Mouse (Mus musculus): ENCODE data around the gene Chrd. TPM values are rescaled to one million over a fixed set of nuclear protein-coding genes. Genes with fewer than 3 reads are reported as not detected.

Gene Chrd
- polyA plus RNA-seq, 1 experiment from 2014 or later = 4.5 TPM

DNA sequence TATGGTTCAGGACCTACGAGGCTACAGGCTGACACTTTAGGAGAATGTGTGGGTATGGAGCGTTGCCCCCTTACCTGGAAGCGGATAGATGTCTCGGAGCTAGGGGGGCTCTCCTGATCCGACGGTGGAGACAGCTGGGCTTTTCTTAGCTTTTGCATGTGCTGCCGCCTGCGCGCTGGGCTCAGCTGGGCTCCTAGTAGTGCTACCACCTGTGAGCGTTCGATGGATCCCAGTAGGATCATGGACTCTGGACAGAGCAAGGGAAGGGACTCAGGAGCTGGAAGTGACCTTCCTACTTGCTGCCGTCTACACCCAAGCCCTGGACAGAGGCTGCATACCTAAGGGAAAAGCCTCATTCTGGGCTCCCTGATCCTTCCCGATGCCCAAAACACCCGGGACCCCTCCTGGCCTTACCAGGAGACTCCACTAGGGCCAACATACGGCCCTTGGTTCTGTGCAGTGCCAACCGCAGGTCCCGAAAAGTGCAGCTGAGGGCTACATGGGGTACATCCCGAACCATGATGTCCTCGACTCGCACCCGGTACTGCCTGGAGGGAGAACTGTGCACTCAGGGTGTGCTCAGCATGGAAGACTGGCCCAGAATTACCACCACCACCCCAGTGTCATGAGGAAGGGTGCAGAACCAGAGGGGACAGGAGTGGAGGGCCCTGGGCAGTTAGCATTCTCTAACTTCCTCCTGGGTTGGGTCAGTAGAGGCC lies 24.5 kb upstream of the Chrd start:
- no peak for ATAC-seq (ENCODE audit: insufficient number of reproducible peaks, insufficient read depth, low FRiP score, low read depth)
- WGBS = 93% methylated on average over 21 of the region's 21 CpGs
- H3K36me3 ChIP-seq (ENCODE audit: control insufficient read depth, insufficient read depth, low read length) = peaks cover 7% of the 10 kb centered on the region; the same call in 1 of the 2 replicates

DNA sequence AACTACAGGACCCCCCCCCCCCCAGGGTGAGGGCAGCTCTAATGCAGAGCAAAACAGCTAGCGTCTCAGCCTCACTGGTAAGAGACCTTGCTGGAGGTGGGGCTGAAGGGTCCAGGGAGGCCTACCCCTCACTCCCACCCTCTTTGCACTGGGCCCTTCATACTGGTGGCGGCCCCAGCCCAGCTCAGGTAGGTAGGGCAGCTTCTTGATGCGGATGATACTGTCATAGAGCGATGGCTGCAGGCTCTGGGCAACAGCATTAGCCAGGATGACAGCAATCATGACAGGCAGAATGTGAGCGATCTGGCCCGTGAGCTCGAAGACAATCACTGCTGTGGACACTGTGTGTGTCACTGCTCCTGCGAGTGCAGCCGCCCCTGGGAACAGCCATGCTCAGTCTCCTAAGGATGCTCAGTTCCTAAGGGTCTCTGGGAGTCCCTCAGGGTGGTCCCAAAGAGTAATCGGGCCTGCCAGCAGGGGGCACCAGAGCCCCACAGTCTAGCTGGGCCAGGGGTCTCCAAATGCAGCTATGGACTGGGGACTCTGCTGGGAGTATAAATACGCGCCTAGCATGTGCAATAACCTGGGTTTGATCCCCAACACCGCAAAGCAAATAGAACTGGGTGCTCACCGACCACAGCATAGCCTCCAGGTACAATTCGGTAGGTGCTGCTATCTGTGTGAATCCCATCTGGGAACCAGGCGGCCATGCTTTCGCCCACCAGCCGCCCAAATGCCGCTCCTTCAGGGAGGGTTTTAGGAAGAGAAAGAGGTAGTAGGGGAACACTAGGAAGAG lies 23.8 kb upstream of the Chrd start:
- peaks cover 5% of the 10 kb centered on the region; the same call in 1 of the 2 replicates for H3K4me1 ChIP-seq (ENCODE audit: control insufficient read depth, insufficient read depth, low read length)
- no peak overlapping the region for H3K4me3 ChIP-seq (ENCODE audit: low read depth, low read length)
- H3K27me3 ChIP-seq (ENCODE audit: control insufficient read depth, insufficient read depth, low read length) = no peaks in the 10 kb centered on the region
- WGBS = 77% methylated on average over 18 of the region's 19 CpGs
- peaks cover 3% of the 10 kb centered on the region; the same call in 1 of the 2 replicates for H3K36me3 ChIP-seq (ENCODE audit: control insufficient read depth, insufficient read depth, low read length)
- H3K4me2 ChIP-seq (replicated peaks; ENCODE audit: low read depth, low read length) = no peak overlapping the region
- H3K9ac ChIP-seq (replicated peaks; ENCODE audit: low read depth, low read length) = no peak overlapping the region
- ATAC-seq (ENCODE audit: insufficient number of reproducible peaks, insufficient read depth, low FRiP score, low read depth) = no peak
- no peaks in the 10 kb centered on the region for H3K9me3 ChIP-seq (ENCODE audit: control insufficient read depth, low read depth, low read length)
- no peak overlapping the region for H3K27ac ChIP-seq (ENCODE audit: low read length)

More for the DNA sequence above, 24.5 kb upstream of the Chrd start:
- Histone ChIP-seq H3K27ac (ENCODE audit: low read length) (no peak overlapping the region), H3K4me1 (ENCODE audit: control insufficient read depth, insufficient read depth, low read length) (no peaks in the 10 kb centered on the region), H3K4me2 (replicated peaks; ENCODE audit: low read depth, low read length) (no peak overlapping the region), H3K9ac (replicated peaks; ENCODE audit: low read depth, low read length) (no peak overlapping the region), H3K4me3 (ENCODE audit: low read depth, low read length) (no peak overlapping the region), H3K9me3 (ENCODE audit: control insufficient read depth, low read depth, low read length) (no peaks in the 10 kb centered on the region), H3K27me3 (ENCODE audit: control insufficient read depth, insufficient read depth, low read length) (no peaks in the 10 kb centered on the region)

DNA sequence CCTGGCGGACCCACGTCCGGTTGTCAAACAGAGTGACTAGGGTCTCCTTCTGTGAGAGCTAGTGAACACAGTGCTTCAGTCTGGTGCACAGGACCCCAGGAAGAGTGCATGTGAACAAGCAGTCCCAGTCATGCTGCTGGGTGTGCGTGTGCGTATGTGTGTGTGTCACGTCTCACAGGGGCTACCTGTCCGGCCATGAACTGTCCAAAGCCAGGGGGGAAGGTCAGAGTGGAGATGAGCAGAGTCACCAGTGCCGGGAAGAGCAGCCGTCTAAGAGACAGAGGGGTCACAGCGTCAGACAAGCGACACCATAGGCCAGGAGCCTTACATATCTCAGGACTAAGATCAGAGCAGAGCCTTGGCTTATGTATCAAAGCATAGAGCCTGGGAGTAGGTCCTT lies 22.6 kb upstream of the Chrd start:
- Histone ChIP-seq H3K4me1 (ENCODE audit: control insufficient read depth, insufficient read depth, low read length) (peaks cover 18% of the 10 kb centered on the region; the same call in 1 of the 2 replicates), H3K27me3 (ENCODE audit: control insufficient read depth, insufficient read depth, low read length) (no peaks in the 10 kb centered on the region), H3K27ac (ENCODE audit: low read length) (no peak overlapping the region), H3K36me3 (ENCODE audit: control insufficient read depth, insufficient read depth, low read length) (no peaks in the 10 kb centered on the region; the same call in 1 of the 2 replicates), H3K4me3 (ENCODE audit: low read depth, low read length) (no peak overlapping the region), H3K4me2 (replicated peaks; ENCODE audit: low read depth, low read length) (no peak overlapping the region), H3K9ac (replicated peaks; ENCODE audit: low read depth, low read length) (no peak overlapping the region), H3K9me3 (ENCODE audit: control insufficient read depth, low read depth, low read length) (no peaks in the 10 kb centered on the region)
- ATAC-seq (ENCODE audit: insufficient number of reproducible peaks, insufficient read depth, low FRiP score, low read depth) = no peak
- 93% methylated on average over 11 of the region's 11 CpGs for WGBS

DNA sequence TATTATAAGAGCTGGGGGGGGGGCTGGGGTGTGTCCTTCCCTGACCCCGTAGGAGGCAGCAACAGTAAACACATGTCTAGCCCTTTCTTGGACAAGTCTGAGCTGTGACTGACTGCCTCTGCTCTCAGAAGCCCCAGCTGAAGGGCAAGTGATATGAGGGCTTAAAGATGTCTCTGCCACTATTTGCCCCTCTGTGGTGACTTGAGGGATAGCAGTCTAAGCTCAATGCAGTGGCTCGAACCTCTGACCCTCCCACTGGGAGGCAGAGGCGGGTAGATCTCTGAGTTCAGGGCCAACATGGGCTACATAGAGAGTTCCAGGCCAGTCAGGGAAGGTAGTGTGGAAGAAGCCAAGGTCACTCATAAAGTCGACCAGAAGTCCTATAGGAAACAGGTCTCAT lies 22.1 kb upstream of the Chrd start:
- Histone ChIP-seq H3K4me2 (replicated peaks; ENCODE audit: low read depth, low read length) (no peak overlapping the region), H3K4me1 (ENCODE audit: control insufficient read depth, insufficient read depth, low read length) (peaks cover 18% of the 10 kb centered on the region; the same call in 1 of the 2 replicates), H3K36me3 (ENCODE audit: control insufficient read depth, insufficient read depth, low read length) (no peaks in the 10 kb centered on the region; the same call in 1 of the 2 replicates), H3K27ac (ENCODE audit: low read length) (no peak overlapping the region), H3K9ac (replicated peaks; ENCODE audit: low read depth, low read length) (no peak overlapping the region), H3K27me3 (ENCODE audit: control insufficient read depth, insufficient read depth, low read length) (no peaks in the 10 kb centered on the region), H3K4me3 (ENCODE audit: low read depth, low read length) (no peak overlapping the region), H3K9me3 (ENCODE audit: control insufficient read depth, low read depth, low read length) (no peaks in the 10 kb centered on the region)
- WGBS = 82% methylated on average over 4 of the region's 4 CpGs
- no peak for ATAC-seq (ENCODE audit: insufficient number of reproducible peaks, insufficient read depth, low FRiP score, low read depth)

- ATAC-seq (ENCODE audit: insufficient number of reproducible peaks, insufficient read depth, low FRiP score, low read depth) = no peak
- no peak overlapping the region for H3K27ac ChIP-seq (ENCODE audit: low read length)
- H3K4me2 ChIP-seq (replicated peaks; ENCODE audit: low read depth, low read length) = no peak overlapping the region
- no peak overlapping the region for H3K4me3 ChIP-seq (ENCODE audit: low read depth, low read length)
- no peak overlapping the region for H3K9ac ChIP-seq (replicated peaks; ENCODE audit: low read depth, low read length)
- H3K4me1 ChIP-seq (ENCODE audit: control insufficient read depth, insufficient read depth, low read length) = peaks cover 18% of the 10 kb centered on the region; the same call in 1 of the 2 replicates
- H3K36me3 ChIP-seq (ENCODE audit: control insufficient read depth, insufficient read depth, low read length) = no peaks in the 10 kb centered on the region; the same call in 1 of the 2 replicates
- H3K27me3 ChIP-seq (ENCODE audit: control insufficient read depth, insufficient read depth, low read length) = no peaks in the 10 kb centered on the region
- 71% methylated on average over 9 of the region's 9 CpGs for WGBS
- H3K9me3 ChIP-seq (ENCODE audit: control insufficient read depth, low read depth, low read length) = no peaks in the 10 kb centered on the region
Measured at GRCm38 (mm10) chr16:20712190-20712589, 20.7 kb upstream of the Chrd start.

DNA sequence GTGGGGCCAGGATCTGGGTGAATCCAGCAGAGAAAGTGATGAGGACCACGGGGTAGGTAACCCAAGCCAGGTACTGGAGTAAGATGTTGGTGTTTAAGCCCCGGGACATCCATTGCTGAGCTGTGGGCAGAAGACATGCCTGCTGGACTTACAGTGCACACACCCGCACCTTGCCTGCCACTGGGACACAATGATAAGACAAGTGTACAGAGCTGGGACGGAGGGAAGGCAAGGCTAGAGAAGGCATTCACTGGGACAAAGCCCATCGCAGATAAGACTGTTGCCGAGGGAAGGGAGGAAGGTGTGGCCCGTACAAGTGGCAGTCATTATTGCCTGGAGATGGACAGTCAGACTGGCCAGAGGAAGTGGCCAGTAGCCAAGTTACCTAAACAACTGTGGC lies 20.0 kb upstream of the Chrd start:
- H3K27ac ChIP-seq (ENCODE audit: low read length) = no peak overlapping the region
- no peaks in the 10 kb centered on the region for H3K9me3 ChIP-seq (ENCODE audit: control insufficient read depth, low read depth, low read length)
- H3K36me3 ChIP-seq (ENCODE audit: control insufficient read depth, insufficient read depth, low read length) = no peaks in the 10 kb centered on the region; the same call in 1 of the 2 replicates
- 79% methylated on average over 7 of the region's 7 CpGs for WGBS
- no peak for ATAC-seq (ENCODE audit: insufficient number of reproducible peaks, insufficient read depth, low FRiP score, low read depth)
- no peaks in the 10 kb centered on the region for H3K27me3 ChIP-seq (ENCODE audit: control insufficient read depth, insufficient read depth, low read length)
- H3K4me3 ChIP-seq (ENCODE audit: low read depth, low read length) = no peak overlapping the region
- peaks cover 18% of the 10 kb centered on the region; the same call in 1 of the 2 replicates for H3K4me1 ChIP-seq (ENCODE audit: control insufficient read depth, insufficient read depth, low read length)
- H3K4me2 ChIP-seq (replicated peaks; ENCODE audit: low read depth, low read length) = no peak overlapping the region
- no peak overlapping the region for H3K9ac ChIP-seq (replicated peaks; ENCODE audit: low read depth, low read length)

- Histone ChIP-seq H3K4me2 (replicated peaks; ENCODE audit: low read depth, low read length) (peak overlapping the region; percentile 93), H3K4me1 (ENCODE audit: control insufficient read depth, insufficient read depth, low read length) (peaks cover 24% of the 10 kb centered on the region; the same call in 1 of the 2 replicates), H3K27ac (ENCODE audit: low read length) (no peak overlapping the region), H3K36me3 (ENCODE audit: control insufficient read depth, insufficient read depth, low read length) (no peaks in the 10 kb centered on the region), H3K27me3 (ENCODE audit: control insufficient read depth, insufficient read depth, low read length) (no peaks in the 10 kb centered on the region), H3K9me3 (ENCODE audit: control insufficient read depth, low read depth, low read length) (no peaks in the 10 kb centered on the region), H3K9ac (replicated peaks; ENCODE audit: low read depth, low read length) (no peak overlapping the region; the same call in 1 of the 2 replicates), H3K4me3 (ENCODE audit: low read depth, low read length) (peak overlapping the region; percentile 58)
- no peak for ATAC-seq (ENCODE audit: insufficient number of reproducible peaks, insufficient read depth, low FRiP score, low read depth)
- 28% methylated on average over 11 of the region's 11 CpGs for WGBS
Measured at GRCm38 (mm10) chr16:20714307-20715080, 18.4 kb upstream of the Chrd start.

- WGBS = 53% methylated on average over 2 of the region's 2 CpGs
- peak overlapping the region; percentile 58 for H3K4me3 ChIP-seq (ENCODE audit: low read depth, low read length)
- no peaks in the 10 kb centered on the region for H3K9me3 ChIP-seq (ENCODE audit: control insufficient read depth, low read depth, low read length)
- H3K27me3 ChIP-seq (ENCODE audit: control insufficient read depth, insufficient read depth, low read length) = no peaks in the 10 kb centered on the region
- peak overlapping the region; percentile 56 for H3K9ac ChIP-seq (replicated peaks; ENCODE audit: low read depth, low read length)
- H3K36me3 ChIP-seq (ENCODE audit: control insufficient read depth, insufficient read depth, low read length) = no peaks in the 10 kb centered on the region
- H3K27ac ChIP-seq (ENCODE audit: low read length) = no peak overlapping the region
- peak overlapping the region; percentile 93 for H3K4me2 ChIP-seq (replicated peaks; ENCODE audit: low read depth, low read length)
- no peak for ATAC-seq (ENCODE audit: insufficient number of reproducible peaks, insufficient read depth, low FRiP score, low read depth)
- H3K4me1 ChIP-seq (ENCODE audit: control insufficient read depth, insufficient read depth, low read length) = peaks cover 24% of the 10 kb centered on the region; the same call in 1 of the 2 replicates
Measured at GRCm38 (mm10) chr16:20715161-20715560, 17.8 kb upstream of the Chrd start.
